Mouse (Mus musculus): Measurements from ENCODE around the gene Rnase9.

DNA sequence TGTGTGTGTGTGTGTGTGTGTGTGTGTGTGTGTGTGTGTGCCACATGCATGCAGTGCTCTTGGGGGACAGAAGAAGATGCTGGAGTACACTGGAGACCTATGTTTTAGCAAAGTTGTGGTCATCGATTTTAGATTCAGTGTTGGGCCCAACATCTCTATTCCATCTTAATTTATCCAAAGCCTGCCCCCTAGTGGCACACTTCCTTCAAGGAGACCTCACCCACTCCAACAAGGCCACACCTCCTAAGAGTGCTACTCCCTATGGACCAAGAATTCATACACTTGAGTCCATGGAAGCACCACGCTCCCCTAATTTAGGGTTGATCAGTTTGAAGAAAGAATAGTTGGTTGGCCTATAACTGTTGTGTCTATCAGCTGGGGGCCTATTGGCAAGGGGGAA lies 27.9 kb upstream of the Rnase9 start:
- peak; percentile 44; the same call in 1 of the 2 replicates for TF ChIP-seq CTCF (IDR thresholded peaks at IDR 0.05; ENCODE audit: control insufficient read depth, insufficient read depth, low read length)
- TF ChIP-seq POLR2A (IDR thresholded peaks at IDR 0.05; ENCODE audit: borderline replicate concordance, control insufficient read depth, low read depth, low read length) = no peak

Data from bone marrow, adult 2 months (tissue).